Mouse (Mus musculus) embryonic facial prominence, embryonic 11.5 days (tissue): Measurements from ENCODE around the gene Oas3. TPM values are rescaled to one million over a fixed set of nuclear protein-coding genes. Genes with fewer than 3 reads are reported as not detected.

Source experiments
- ATAC-seq: fragments of 200-750 bp; cut with Nextera tagmentation; replicated peaks from 2 replicates; pipeline ENCODE4 v1.8.0; 2017; ENCODE audit warnings: low read depth; ENCODE audit not compliant: insufficient number of reproducible peaks, low FRiP score, low TSS enrichment
- DNase-seq: peaks from one replicate; pipeline ENCODE4 v3.0.0-alpha.2; 2015; ENCODE audit warnings: low spot score
- H3K27ac ChIP-seq: fragments of 300-500 bp; sonication (generic); replicated peaks from 2 replicates; pipeline ENCODE4 v1.5.1; 2014; ENCODE audit warnings: mild to moderate bottlenecking, low read depth, low read length, control low read depth
- H3K27me3 ChIP-seq: fragments of 300-500 bp; sonication (generic); 2 replicates; pipeline ENCODE4 v1.6.1; 2014; ENCODE audit warnings: mild to moderate bottlenecking, low read length, moderate library complexity, mixed read lengths; ENCODE audit not compliant: control insufficient read depth, insufficient read depth
- H3K36me3 ChIP-seq: fragments of 300-500 bp; sonication (generic); replicated peaks from 2 replicates; pipeline ENCODE4 v1.6.1; 2014; ENCODE audit warnings: low read depth, mild to moderate bottlenecking, low read length, moderate library complexity, mixed read lengths; ENCODE audit not compliant: control insufficient read depth, insufficient read depth
- H3K4me1 ChIP-seq: fragments of 300-500 bp; sonication (generic); 2 replicates; pipeline ENCODE4 v1.6.1; 2014; ENCODE audit warnings: low read length, mixed read lengths; ENCODE audit not compliant: control insufficient read depth, insufficient read depth
- H3K4me2 ChIP-seq: fragments of 300-500 bp; sonication (generic); 2 replicates; pipeline ENCODE4 v1.6.1; 2014; ENCODE audit warnings: low read depth, mild to moderate bottlenecking, control low read depth, low read length, moderate library complexity
- H3K4me3 ChIP-seq: fragments of 300-500 bp; sonication (generic); 2 replicates; pipeline ENCODE4 v1.5.1; 2014; ENCODE audit warnings: low read depth, low read length, control low read depth
- H3K9ac ChIP-seq: fragments of 300-500 bp; sonication (generic); replicated peaks from 2 replicates; pipeline ENCODE4 v1.6.1; 2014; ENCODE audit warnings: mild to moderate bottlenecking, control low read depth, low read length
- H3K9me3 ChIP-seq: fragments of 300-500 bp; sonication (generic); replicated peaks from 2 replicates; pipeline ENCODE4 v1.6.1; 2016; ENCODE audit warnings: mild to moderate bottlenecking, low read length, inconsistent platforms, mixed read lengths; ENCODE audit not compliant: control insufficient read depth
- WGBS: fragments of 180-500 bp; shearing (Covaris S2); extraction: QIAGEN DNeasy Blood & Tissue Kit; methylation state at CpG from one replicate; pipeline ENCODE4 v1.1.7; 2014; 5-methylcytosine and 5-hydroxymethylcytosine counted together
- polyA plus RNA-seq: library from polyadenylated mRNA; unstranded; fragments of >200 nt; fragmentation: Nextera tagmentation; extraction: Ambion mirVana; gene quantifications from 2 replicates; pipeline ENCODE4 v1.2.1, GENCODE M21; 2014

Gene Oas3
- polyA plus RNA-seq = not detected in 2 replicates

- Histone ChIP-seq H3K27ac (no peak within 1 kb of the TSS), H3K36me3 (no peaks in the 10 kb centered on the region), H3K4me2 (no peak within 1 kb of the TSS), H3K4me1 (no peaks in the 10 kb centered on the region; the same call in 1 of the 2 replicates), H3K9me3 (no peaks in the 10 kb centered on the region), H3K9ac (no peak within 1 kb of the TSS), H3K27me3 (no peaks in the 10 kb centered on the region), H3K4me3 (no peak within 1 kb of the TSS)
- WGBS = 79% methylated on average over 9 of the region's 9 CpGs
- ATAC-seq (no peak), DNase-seq (no peak)
These were observed at the start of gene Oas3 for GRCm38 (mm10) chr5:120777478-120777877. Gene Oas3 (minus strand): TSS chr5:120777661.

GRCm38 (mm10) chr5:120818999-120819398 is 41.5 kb upstream of the Oas3 start:
- H3K27ac ChIP-seq = no peak overlapping the region
- no peak overlapping the region for H3K4me2 ChIP-seq
- H3K36me3 ChIP-seq = no peaks in the 10 kb centered on the region
- H3K9ac ChIP-seq = no peak overlapping the region
- H3K4me1 ChIP-seq = no peaks in the 10 kb centered on the region
- H3K4me3 ChIP-seq = no peak overlapping the region
- no peaks in the 10 kb centered on the region for H3K27me3 ChIP-seq
- DNase-seq (no peak), ATAC-seq (no peak)
- H3K9me3 ChIP-seq = no peaks in the 10 kb centered on the region

- 55% methylated on average over 3 of the region's 3 CpGs for WGBS
- Histone ChIP-seq H3K27ac (no peak overlapping the region), H3K27me3 (no peaks in the 10 kb centered on the region), H3K36me3 (no peaks in the 10 kb centered on the region), H3K4me3 (no peak overlapping the region), H3K9ac (no peak overlapping the region), H3K9me3 (no peaks in the 10 kb centered on the region), H3K4me2 (no peak overlapping the region), H3K4me1 (no peaks in the 10 kb centered on the region)
- ATAC-seq (no peak), DNase-seq (peak; percentile 27)
These were observed 38.5 kb upstream of the Oas3 start for GRCm38 (mm10) chr5:120815949-120816348.

- Histone ChIP-seq H3K4me2 (peak overlapping the region; percentile 2; the same call in 1 of the 2 replicates), H3K36me3 (no peaks in the 10 kb centered on the region), H3K4me1 (no peaks in the 10 kb centered on the region), H3K4me3 (no peak overlapping the region), H3K27ac (no peak overlapping the region), H3K9ac (no peak overlapping the region), H3K9me3 (no peaks in the 10 kb centered on the region), H3K27me3 (no peaks in the 10 kb centered on the region)
- ATAC-seq (no peak), DNase-seq (no peak)
- 82% methylated on average over 6 of the region's 6 CpGs for WGBS
These were observed 35.6 kb upstream of the Oas3 start for GRCm38 (mm10) chr5:120813023-120813422.

- H3K4me2 ChIP-seq = peak within 1 kb of the TSS; percentile 38
- H3K4me3 ChIP-seq = peak within 1 kb of the TSS; percentile 12
- 5% methylated on average over 18 of the region's 18 CpGs for WGBS
- peak; percentile 91 for DNase-seq
- no peaks in the 10 kb centered on the region for H3K4me1 ChIP-seq
- H3K27me3 ChIP-seq = no peaks in the 10 kb centered on the region
- H3K9ac ChIP-seq = peak within 1 kb of the TSS; percentile 55
- ATAC-seq = peak; percentile 86
- H3K9me3 ChIP-seq = no peaks in the 10 kb centered on the region
- peak within 1 kb of the TSS; percentile 41; the same call in 1 of the 2 replicates for H3K27ac ChIP-seq
- H3K36me3 ChIP-seq = no peaks in the 10 kb centered on the region
These were observed 34.7 kb upstream of the Oas3 start, which contains the start of gene Oas1c for GRCm38 (mm10) chr5:120811951-120812819. Gene Oas1c (minus strand): TSS chr5:120812514.

GRCm38 (mm10) chr5:120809171-120809570 is 31.7 kb upstream of the Oas3 start:
- Histone ChIP-seq H3K36me3 (no peaks in the 10 kb centered on the region), H3K27ac (no peak overlapping the region), H3K27me3 (no peaks in the 10 kb centered on the region), H3K4me2 (no peak overlapping the region), H3K4me3 (no peak overlapping the region), H3K9me3 (no peaks in the 10 kb centered on the region; the same call in 1 of the 2 replicates), H3K4me1 (no peaks in the 10 kb centered on the region), H3K9ac (no peak overlapping the region)
- no peak for ATAC-seq
- 38% methylated on average over 6 of the region's 6 CpGs for WGBS
- DNase-seq = no peak

- no peak for ATAC-seq
- 73% methylated on average over 1 of the region's 1 CpGs for WGBS
These were observed 29.0 kb upstream of the Oas3 start for GRCm38 (mm10) chr5:120806458-120806857.

GRCm38 (mm10) chr5:120803596-120803995 is 26.1 kb upstream of the Oas3 start:
- 80% methylated on average over 2 of the region's 2 CpGs for WGBS
- Histone ChIP-seq H3K27me3 (no peaks in the 10 kb centered on the region), H3K4me1 (no peaks in the 10 kb centered on the region), H3K9ac (no peak overlapping the region), H3K9me3 (no peaks in the 10 kb centered on the region; the same call in 1 of the 2 replicates), H3K27ac (no peak overlapping the region), H3K4me2 (no peak overlapping the region), H3K36me3 (no peaks in the 10 kb centered on the region), H3K4me3 (no peak overlapping the region)
- ATAC-seq (no peak), DNase-seq (no peak)

More at GRCm38 (mm10) chr5:120806458-120806857, 29.0 kb upstream of the Oas3 start:
- peak; percentile 73 for DNase-seq
- Histone ChIP-seq H3K36me3 (no peaks in the 10 kb centered on the region), H3K27me3 (no peaks in the 10 kb centered on the region), H3K4me2 (no peak overlapping the region), H3K9me3 (no peaks in the 10 kb centered on the region; the same call in 1 of the 2 replicates), H3K4me1 (no peaks in the 10 kb centered on the region), H3K4me3 (no peak overlapping the region), H3K27ac (no peak overlapping the region), H3K9ac (no peak overlapping the region)
